Mouse (Mus musculus) adipose tissue, adult 10 weeks (tissue): Measurements from ENCODE around the gene Best3. TPM values are rescaled to one million over a fixed set of nuclear protein-coding genes. Genes with fewer than 3 reads are reported as not detected.

Experiments
- polyA plus RNA-seq: library from polyadenylated mRNA; stranded (reverse); fragments of 350-450 nt; fragmentation: Illumina TruSeq; extraction: RNeasy Lipid Tissue Mini Kit (QIAGEN cat#74804); gene quantifications from one replicate; pipeline ENCODE4 v1.2.3, GENCODE M21; 2014; ENCODE audit warnings: low read depth, low replicate concordance

Best3 gene
- polyA plus RNA-seq = 0.46 TPM

GRCm38 (mm10) chr10:116986264-116987082, at the start of gene Best3:
TSS of gene Best3 (plus strand) at chr10:116986314.

GRCm38 (mm10) chr10:116950009-116950769, 35.9 kb upstream of the Best3 start, which contains the start of gene Rab3ip:
TSS of gene Rab3ip (minus strand) at chr10:116950769.

GRCm38 (mm10) chr10:116972509-116972908, 13.6 kb upstream of the Best3 start, which contains the start of gene Gm10271:
TSS of gene Gm10271 (minus strand) at chr10:116972609.

GRCm38 (mm10) chr10:117045175-117046056, 59.3 kb downstream of the Best3 start, which contains the start of gene Lrrc10:
TSS of gene Lrrc10 (plus strand) at chr10:117045341.

GRCm38 (mm10) chr10:117063254-117064021, 77.3 kb downstream of the Best3 start, which contains the start of gene Cct2:
TSS of gene Cct2 (minus strand) at chr10:117063814.

Other genes starting within 250 kb of the Best3 start
- gene Myrfl, start 89.4 kb upstream of the Best3 start, polyA plus RNA-seq = not detected
- gene Rab3ip, start 35.5 kb upstream of the Best3 start, polyA plus RNA-seq = 76.2 TPM
- not detected for gene Gm10271, start 13.7 kb upstream of the Best3 start, polyA plus RNA-seq
- gene Lrrc10, start 59.0 kb downstream of the Best3 start, polyA plus RNA-seq = not detected
- 166 TPM for gene Cct2, start 77.5 kb downstream of the Best3 start, polyA plus RNA-seq
- 18.9 TPM for gene Frs2, start 162.2 kb downstream of the Best3 start, polyA plus RNA-seq
- 32.3 TPM for gene Yeats4, start 238.2 kb downstream of the Best3 start, polyA plus RNA-seq